Mouse (Mus musculus) regulatory T cell (primary cell): Measurements from ENCODE around the gene Fam163b.

Experiments used
- in situ Hi-C: fragments of 300-600 bp; cut with MboI, MseI; formaldehyde crosslinking; loops from one replicate; pipeline ENCODE4 v1.15.1; 2025; ENCODE audit warnings: high pct_unique_total_duplicates

Fam163b gene

GRCm38 (mm10) chr2:27141950-27142693 lies at the start of gene Fam163b:
TSS of gene Fam163b (minus strand) at chr2:27142491.
- in situ Hi-C loops = no loop called here

GRCm38 (mm10) chr2:27189994-27190393 lies 47.7 kb upstream of the Fam163b start:
- in situ Hi-C loops = loop anchor here (10.0 kb wide), 1 partner anchor 495 kb away; no protein-coding TSS in a partner anchor

GRCm38 (mm10) chr2:27187531-27187930 lies 45.2 kb upstream of the Fam163b start:
- in situ Hi-C loops = no loop called here

GRCm38 (mm10) chr2:27183734-27184133 lies 41.4 kb upstream of the Fam163b start:
- in situ Hi-C loops = no loop called here

GRCm38 (mm10) chr2:27181907-27182306 lies 39.6 kb upstream of the Fam163b start:
- in situ Hi-C loops = no loop called here

- in situ Hi-C loops = no loop called here
Measured at GRCm38 (mm10) chr2:27179101-27179500, 36.8 kb upstream of the Fam163b start.

- in situ Hi-C loops = no loop called here
Measured at GRCm38 (mm10) chr2:27175696-27176267, 33.5 kb upstream of the Fam163b start.

- in situ Hi-C loops = no loop called here
Measured at GRCm38 (mm10) chr2:27174242-27174641, 32.0 kb upstream of the Fam163b start.

GRCm38 (mm10) chr2:27166999-27167398 lies 24.7 kb upstream of the Fam163b start:
- in situ Hi-C loops = loop anchor here (5.0 kb wide), 1 partner anchor 440 kb away; no protein-coding TSS in a partner anchor

- in situ Hi-C loops = loop anchor here (5.0 kb wide), 1 partner anchor 441 kb away; no protein-coding TSS in a partner anchor
Measured at GRCm38 (mm10) chr2:27166074-27166473, 23.8 kb upstream of the Fam163b start.

GRCm38 (mm10) chr2:27164796-27165590 lies 22.7 kb upstream of the Fam163b start, which contains the start of gene Dbh:
TSS of gene Dbh (plus strand) at chr2:27165233.
- in situ Hi-C loops = loop anchor here (5.0 kb wide), 1 partner anchor 442 kb away; no protein-coding TSS in a partner anchor

- in situ Hi-C loops = no loop called here
Measured at GRCm38 (mm10) chr2:27163851-27164250, 21.6 kb upstream of the Fam163b start.

- in situ Hi-C loops = no loop called here
Measured at GRCm38 (mm10) chr2:27162656-27163055, 20.4 kb upstream of the Fam163b start.

- in situ Hi-C loops = no loop called here
Measured at GRCm38 (mm10) chr2:27161526-27161925, 19.2 kb upstream of the Fam163b start.

GRCm38 (mm10) chr2:27156596-27156995 lies 14.3 kb upstream of the Fam163b start:
- in situ Hi-C loops = no loop called here

GRCm38 (mm10) chr2:27154466-27155185 lies 12.3 kb upstream of the Fam163b start:
- in situ Hi-C loops = no loop called here

- in situ Hi-C loops = no loop called here
Measured at GRCm38 (mm10) chr2:27149457-27149856, 7.2 kb upstream of the Fam163b start.

- in situ Hi-C loops = no loop called here
Measured at GRCm38 (mm10) chr2:27146840-27147239, 4.5 kb upstream of the Fam163b start.

GRCm38 (mm10) chr2:27144957-27145356 lies 2.7 kb upstream of the Fam163b start:
- in situ Hi-C loops = no loop called here

- in situ Hi-C loops = no loop called here
Measured at GRCm38 (mm10) chr2:27138356-27138755, 3.9 kb downstream of the Fam163b start.

- in situ Hi-C loops = no loop called here
Measured at GRCm38 (mm10) chr2:27136789-27137188, 5.5 kb downstream of the Fam163b start.
